Mouse (Mus musculus): ENCODE data around the gene Klrb1c. TPM values are rescaled to one million over a fixed set of nuclear protein-coding genes. Genes with fewer than 3 reads are reported as not detected.
"Not testable (repeated sequence)": the region's sequence is repeated elsewhere in the genome, so short reads cannot be mapped to it uniquely, and the experiment has no call there.

Klrb1c gene
- total RNA-seq, 1 experiment from 2014 or later, result 160 TPM

DNA sequence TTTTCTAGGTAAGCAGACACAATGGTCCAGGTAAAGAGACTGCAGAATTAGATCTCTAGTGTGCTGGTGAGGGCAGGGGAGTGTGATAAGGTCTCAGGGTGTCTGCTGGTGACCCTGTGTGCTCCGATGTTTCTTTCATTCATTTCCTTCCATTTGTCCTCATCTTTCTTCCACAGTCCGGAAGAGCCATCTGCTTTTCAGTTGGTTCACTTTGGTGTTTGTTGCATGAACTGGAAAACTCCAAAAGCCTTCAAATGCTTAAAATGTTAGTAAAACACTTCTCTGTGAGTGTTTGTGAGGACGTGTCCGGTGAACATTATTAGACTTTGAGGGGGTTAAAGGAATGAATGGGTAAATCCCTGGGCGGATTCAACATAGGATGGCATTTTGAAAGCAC lies 27.9 kb downstream of the Klrb1c start:
- no peak for ATAC-seq (replicated peaks; ENCODE audit: insufficient number of reproducible peaks, low FRiP score, low TSS enrichment, poor library complexity, severe bottlenecking)

GRCm38 (mm10) chr6:128760416-128761143 lies 28.4 kb downstream of the Klrb1c start:
- peak; percentile 50 for ATAC-seq (replicated peaks; ENCODE audit: insufficient number of reproducible peaks, low FRiP score, low TSS enrichment, poor library complexity, severe bottlenecking)

DNA sequence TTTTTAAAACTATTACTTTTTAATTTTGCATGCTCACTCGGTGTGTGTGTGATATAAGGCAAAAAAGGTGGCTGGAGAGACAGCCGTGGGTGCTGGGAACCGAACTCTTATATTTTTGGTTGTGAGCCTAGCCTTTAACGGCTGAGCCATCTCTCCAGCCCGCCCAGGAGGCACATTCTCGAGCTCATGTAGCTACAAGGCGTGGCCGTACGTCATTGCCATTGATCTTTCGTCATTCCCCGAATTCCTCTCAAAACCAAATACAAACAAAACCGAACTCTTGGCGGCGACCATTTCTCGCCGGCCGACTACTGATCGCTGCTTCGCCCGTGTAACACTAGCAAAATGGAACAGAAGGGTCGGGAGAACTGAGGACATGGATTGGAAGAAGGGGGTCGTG lies 29.0 kb downstream of the Klrb1c start:
- peak; percentile 42 for ATAC-seq (replicated peaks; ENCODE audit: insufficient number of reproducible peaks, low FRiP score, low TSS enrichment, poor library complexity, severe bottlenecking)

DNA sequence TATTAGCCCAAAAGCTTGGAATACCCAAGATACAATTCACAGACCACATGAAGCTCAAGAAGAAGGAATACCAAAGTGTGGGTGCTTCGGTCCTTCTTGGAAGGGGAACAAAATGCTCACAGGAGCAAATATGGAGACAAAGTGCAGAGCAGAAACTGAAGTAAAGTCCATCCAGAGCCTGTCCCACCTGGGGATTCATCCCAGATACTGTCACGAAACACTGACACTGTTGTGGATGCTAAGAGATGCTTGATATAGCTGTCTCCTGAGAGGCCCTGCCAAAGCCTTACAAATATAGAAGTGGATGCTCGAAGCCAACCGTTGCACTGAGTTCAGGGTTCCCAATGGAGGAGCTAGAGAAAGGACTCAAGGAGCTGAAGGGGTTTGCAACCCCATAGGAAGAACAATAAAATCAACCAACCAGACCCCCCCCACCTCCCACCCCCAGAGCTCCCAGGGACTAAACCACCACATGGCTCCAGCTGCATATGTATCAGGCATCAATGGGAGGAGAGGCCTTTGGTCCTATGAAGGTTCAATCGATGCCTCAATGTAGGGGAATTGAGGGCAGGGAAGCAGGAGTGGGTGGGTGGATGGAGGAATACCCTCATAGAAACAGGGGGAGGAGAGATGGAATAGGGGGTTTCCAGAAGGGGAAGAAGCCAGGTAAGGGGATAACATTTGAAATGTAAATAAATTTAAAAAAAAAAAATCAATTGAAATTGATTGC lies 29.6 kb downstream of the Klrb1c start:
- ATAC-seq (replicated peaks; ENCODE audit: insufficient number of reproducible peaks, low FRiP score, low TSS enrichment, poor library complexity, severe bottlenecking), result no peak

DNA sequence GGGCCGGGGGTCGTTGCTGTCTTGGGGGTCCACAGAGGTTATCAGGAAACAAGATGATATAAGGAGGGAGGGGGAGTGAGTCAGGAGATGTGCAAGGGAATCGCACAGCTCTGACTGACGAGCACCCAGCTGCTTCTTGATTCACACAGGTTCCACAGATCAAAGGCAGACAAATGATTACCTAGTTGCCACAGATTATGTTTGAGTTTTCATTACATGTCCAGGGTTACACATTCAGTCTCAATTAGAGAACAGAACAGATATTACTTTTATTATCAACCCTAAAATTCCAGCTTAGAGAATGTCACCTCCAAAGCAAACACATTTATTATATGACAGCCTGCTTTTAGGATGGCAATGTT lies 33.6 kb downstream of the Klrb1c start:
- not testable (repeated sequence) for ATAC-seq (replicated peaks; ENCODE audit: insufficient number of reproducible peaks, low FRiP score, low TSS enrichment, poor library complexity, severe bottlenecking)

- ATAC-seq (replicated peaks; ENCODE audit: insufficient number of reproducible peaks, low FRiP score, low TSS enrichment, poor library complexity, severe bottlenecking), result not testable (repeated sequence)
These were observed 34.1 kb downstream of the Klrb1c start for GRCm38 (mm10) chr6:128754748-128755401.

- ATAC-seq (replicated peaks; ENCODE audit: insufficient number of reproducible peaks, low FRiP score, low TSS enrichment, poor library complexity, severe bottlenecking), result peak; percentile 77
These were observed 34.8 kb downstream of the Klrb1c start for GRCm38 (mm10) chr6:128754265-128754664.

GRCm38 (mm10) chr6:128753610-128754224 lies 35.3 kb downstream of the Klrb1c start:
- peak; percentile 72 for ATAC-seq (replicated peaks; ENCODE audit: insufficient number of reproducible peaks, low FRiP score, low TSS enrichment, poor library complexity, severe bottlenecking)

DNA sequence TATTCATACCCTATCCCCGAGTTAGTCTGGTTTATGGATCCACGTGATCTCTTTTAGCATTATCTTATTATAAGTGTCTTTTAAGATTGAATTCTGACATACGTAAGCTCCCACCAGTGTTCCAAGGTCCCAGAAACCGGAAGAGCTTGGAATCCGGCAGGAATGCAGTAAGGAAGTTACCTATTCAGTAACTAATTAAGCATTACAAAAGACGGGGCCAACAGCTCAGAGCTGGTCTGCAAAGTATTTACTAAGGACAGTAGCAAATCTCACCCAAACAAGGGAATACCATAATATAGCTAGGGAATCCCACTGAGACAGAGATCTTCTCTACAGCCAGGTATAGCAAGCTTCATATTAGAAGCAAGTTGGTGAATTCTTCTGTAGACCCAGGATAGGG lies 42.0 kb downstream of the Klrb1c start:
- ATAC-seq (replicated peaks; ENCODE audit: insufficient number of reproducible peaks, low FRiP score, low TSS enrichment, poor library complexity, severe bottlenecking), result not testable (repeated sequence)

GRCm38 (mm10) chr6:128737445-128737844 lies 51.6 kb downstream of the Klrb1c start:
- ATAC-seq (replicated peaks; ENCODE audit: insufficient number of reproducible peaks, low FRiP score, low TSS enrichment, poor library complexity, severe bottlenecking), result no peak

DNA sequence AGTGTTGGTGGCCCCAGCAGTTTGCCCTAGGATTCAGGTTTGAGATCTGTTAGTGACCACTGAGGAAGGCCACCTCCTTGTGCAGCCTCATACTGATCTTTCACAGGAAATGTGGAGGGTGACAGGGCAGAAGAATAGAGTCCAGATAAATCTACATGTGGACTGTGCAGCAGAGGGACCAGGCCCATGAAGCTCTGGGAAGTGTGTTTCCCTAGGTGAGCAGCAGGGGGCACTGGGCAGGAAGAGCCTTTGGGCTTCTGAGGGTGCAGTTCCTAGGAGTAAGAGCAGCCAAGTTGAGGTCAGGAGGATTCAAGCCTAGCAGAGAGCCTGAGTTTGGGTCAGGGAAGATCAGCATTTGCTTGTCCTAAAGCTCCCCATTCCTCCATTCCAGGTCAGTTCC lies 52.9 kb downstream of the Klrb1c start:
- 0 out of 2 replicates have a peak, but pooled peaks have one; percentile 9 for ATAC-seq (replicated peaks; ENCODE audit: insufficient number of reproducible peaks, low FRiP score, low TSS enrichment, poor library complexity, severe bottlenecking)

GRCm38 (mm10) chr6:128734896-128735295 lies 54.1 kb downstream of the Klrb1c start:
- no peak for ATAC-seq (replicated peaks; ENCODE audit: insufficient number of reproducible peaks, low FRiP score, low TSS enrichment, poor library complexity, severe bottlenecking)

- ATAC-seq (replicated peaks; ENCODE audit: insufficient number of reproducible peaks, low FRiP score, low TSS enrichment, poor library complexity, severe bottlenecking), result no peak; the same call in 1 of the 2 replicates
These were observed 54.9 kb downstream of the Klrb1c start for GRCm38 (mm10) chr6:128733908-128734679.

DNA sequence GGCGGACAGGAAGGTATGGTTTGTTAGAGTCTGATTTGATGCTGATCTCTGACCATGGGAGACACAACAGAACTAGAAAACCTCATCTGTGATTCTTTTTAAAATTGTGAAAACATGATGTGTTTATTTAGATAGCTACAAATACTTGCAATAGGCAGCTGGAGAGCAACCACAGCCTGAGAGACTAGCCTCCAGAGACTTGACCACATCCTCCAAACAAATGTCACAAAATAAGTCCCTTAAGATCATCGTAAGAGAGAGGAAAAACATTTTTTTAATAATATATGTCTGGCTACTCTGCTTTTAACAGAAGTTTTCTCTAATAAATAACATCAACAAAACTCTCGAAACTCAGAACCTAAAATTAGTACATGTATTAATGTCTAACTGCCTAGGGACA lies 57.0 kb downstream of the Klrb1c start:
- ATAC-seq (replicated peaks; ENCODE audit: insufficient number of reproducible peaks, low FRiP score, low TSS enrichment, poor library complexity, severe bottlenecking), result no peak

Other genes with a start within 250 kb of the Klrb1c start
- 0.19 TPM in 1 of 3 replicates, not detected in the others for gene A2ml1, start 207.6 kb downstream of the Klrb1c start, total RNA-seq (2017)
- 35.0 to 144 TPM (median 65.3 TPM) in 3 replicates for gene Klrb1a, start 165.7 kb downstream of the Klrb1c start, total RNA-seq (2017)
- gene Clec2h, start 126.8 kb downstream of the Klrb1c start, total RNA-seq (2017), result not detected in 3 replicates
- 8.4 to 20.4 TPM in 2 of 3 replicates, not detected in the other for gene Klrb1, start 66.2 kb downstream of the Klrb1c start, total RNA-seq (2017)
- gene Gm44511, start 37.1 kb upstream of the Klrb1c start, total RNA-seq (2017), result 0.57 TPM in 1 of 3 replicates, not detected in the others
- gene Klrb1b, start 37.1 kb upstream of the Klrb1c start, total RNA-seq (2017), result 99.8 to 219 TPM (median 100 TPM) in 3 replicates
- 129 to 160 TPM (median 147 TPM) in 3 replicates for gene Clec2i, start 98.4 kb upstream of the Klrb1c start, total RNA-seq (2017)
- gene BC035044, start 101.9 kb upstream of the Klrb1c start, total RNA-seq (2017), result 29.0 to 64.0 TPM (median 51.6 TPM) in 3 replicates
- gene Clec2g, start 145.2 kb upstream of the Klrb1c start, total RNA-seq (2017), result 1.0 to 5.3 TPM in 2 of 3 replicates, not detected in the other

All from monocyte, adult 5-6 weeks (primary cell).